Mouse (Mus musculus) CH12.LX (cell line): ENCODE data around the gene Bbs12.

Source experiments
- CHD1 ChIP-seq: IDR thresholded peaks from 2 replicates; pipeline ENCODE4 v1.6.1; 2012; ENCODE audit warnings: low read depth, low read length, improper control_type of control experiment, inconsistent platforms
- CTCF ChIP-seq, 2 experiments: IDR thresholded peaks in 1 of 2; conservative IDR thresholded peaks in 1 of 2; 2 replicates each; pipeline ENCODE4 v1.5.1; 2011 to 2012; ENCODE audit warnings: low read depth in 2 of 2, low read length in 2 of 2, improper control_type of control experiment in 1 of 2, inconsistent platforms in 1 of 2, mild to moderate bottlenecking in 1 of 2, moderate library complexity in 1 of 2
- ELF1 ChIP-seq: IDR thresholded peaks from 2 replicates; pipeline ENCODE4 v1.6.1; 2014; ENCODE audit warnings: low read depth, mild to moderate bottlenecking, inconsistent platforms, low read length, improper control_type of control experiment
- EP300 ChIP-seq: IDR thresholded peaks from 2 replicates; pipeline ENCODE4 v1.6.1; 2011; ENCODE audit warnings: low read length, improper control_type of control experiment
- MEF2A ChIP-seq: IDR thresholded peaks from 2 replicates; pipeline ENCODE4 v1.6.1; 2014; ENCODE audit warnings: low read depth, mild to moderate bottlenecking, inconsistent platforms, low read length, improper control_type of control experiment, borderline replicate concordance
- MXI1 ChIP-seq: IDR thresholded peaks from 2 replicates; pipeline ENCODE4 v1.6.1; 2011; ENCODE audit warnings: mild to moderate bottlenecking, low read depth, low read length, improper control_type of control experiment
- POLR2A ChIP-seq: IDR thresholded peaks from 2 replicates; pipeline ENCODE4 v1.6.1; 2011; ENCODE audit warnings: low read depth, mild to moderate bottlenecking, improper control_type of control experiment, low read length
- TBP ChIP-seq: conservative IDR thresholded peaks from 2 replicates; pipeline ENCODE4 v1.6.1; 2011; ENCODE audit warnings: low read depth, low read length, improper control_type of control experiment
- USF1 ChIP-seq: IDR thresholded peaks from 2 replicates; pipeline ENCODE4 v1.6.1; 2014; ENCODE audit warnings: low read depth, mild to moderate bottlenecking, inconsistent platforms, low read length, improper control_type of control experiment

GRCm38 (mm10) chr3:37273092-37273491 is 39.3 kb upstream of the Bbs12 start:
- TF ChIP-seq USF1 (no peak), MXI1 (no peak), POLR2A (no peak), CHD1 (no peak), ELF1 (no peak), EP300 (no peak), TBP (no peak), CTCF (conservative IDR thresholded peaks at IDR 0.05 in 1 of 2, IDR thresholded peaks at IDR 0.05 in 1 of 2; ENCODE audit: low read depth in 2 of 2, low read length in 2 of 2) (no peak), MEF2A (no peak)
